Mouse (Mus musculus) MEL (cell line): ENCODE measurements around the gene Rnf215. TPM values are rescaled to one million over a fixed set of nuclear protein-coding genes. Genes with fewer than 3 reads are reported as not detected.

Experiments
- DNase-seq: peaks from one replicate; pipeline ENCODE4 v3.0.0; 2011; ENCODE audit warnings: low read depth, low spot score
- H3K27ac ChIP-seq: 2 replicates; pipeline ENCODE4 v1.5.1; 2012; ENCODE audit warnings: low read depth, mild to moderate bottlenecking, control low read depth, low read length, moderate library complexity; ENCODE audit not compliant: control insufficient read depth
- H3K27me3 ChIP-seq, 2 experiments: fragments of 150-350 bp in 1 of 2; sonication (generic) in 1 of 2; 2 replicates each; pipeline ENCODE4 v1.6.1; 2012; ENCODE audit warnings: low read length in 2 of 2, mild to moderate bottlenecking in 2 of 2, improper control_type of control experiment in 1 of 2, moderate library complexity in 1 of 2; ENCODE audit not compliant: insufficient read depth in 2 of 2, control insufficient read depth in 1 of 2
- H3K36me3 ChIP-seq, 2 experiments: 2 replicates each; pipeline ENCODE4 v1.6.1; 2012 to 2014; ENCODE audit warnings: low read length in 2 of 2, improper control_type of control experiment in 1 of 2, inconsistent platforms in 1 of 2, mild to moderate bottlenecking in 1 of 2; ENCODE audit not compliant: insufficient read depth in 2 of 2, control insufficient read depth in 1 of 2
- H3K4me1 ChIP-seq, 2 experiments: fragments of 150-350 bp in 1 of 2; sonication (generic) in 1 of 2; 2 replicates each; pipeline ENCODE4 v1.6.1; 2012; ENCODE audit warnings: low read length in 2 of 2, improper control_type of control experiment in 1 of 2, mild to moderate bottlenecking in 1 of 2; ENCODE audit not compliant: insufficient read depth in 2 of 2, control insufficient read depth in 1 of 2
- H3K4me3 ChIP-seq, 2 experiments: fragments of 150-350 bp in 1 of 2; sonication (generic) in 1 of 2; 2 replicates each; pipeline ENCODE4 v1.5.1; 2012; ENCODE audit warnings: low read depth in 2 of 2, low read length in 2 of 2, mild to moderate bottlenecking in 2 of 2, moderate library complexity in 2 of 2, control low read depth in 1 of 2, improper control_type of control experiment in 1 of 2; ENCODE audit not compliant: control insufficient read depth in 1 of 2, insufficient read depth in 1 of 2
- H3K79me2 ChIP-seq: 2 replicates; pipeline ENCODE4 v1.6.1; 2012; ENCODE audit warnings: mild to moderate bottlenecking, low read length, moderate library complexity; ENCODE audit not compliant: control insufficient read depth, poor library complexity, insufficient read depth
- H3K9ac ChIP-seq: 2 replicates; pipeline ENCODE4 v1.6.1; 2012; ENCODE audit warnings: low read depth, mild to moderate bottlenecking, control low read depth, low read length, moderate library complexity; ENCODE audit not compliant: control insufficient read depth, poor library complexity, severe bottlenecking
- H3K9me3 ChIP-seq: fragments of 150-350 bp; sonication (generic); replicated peaks from 2 replicates; pipeline ENCODE4 v1.6.1; 2012; ENCODE audit warnings: mild to moderate bottlenecking, low read length, improper control_type of control experiment, moderate library complexity; ENCODE audit not compliant: insufficient read depth
- CHD1 ChIP-seq: IDR thresholded peaks from 2 replicates; pipeline ENCODE4 v1.6.1; 2012; ENCODE audit warnings: low read depth, mild to moderate bottlenecking, inconsistent platforms, low read length, improper control_type of control experiment
- CHD2 ChIP-seq: IDR thresholded peaks from 2 replicates; pipeline ENCODE4 v1.6.1; 2011; ENCODE audit warnings: low read length, improper control_type of control experiment
- E2F4 ChIP-seq: IDR thresholded peaks from 2 replicates; pipeline ENCODE4 v1.6.1; 2011; ENCODE audit warnings: low read depth, low read length, improper control_type of control experiment, borderline replicate concordance
- ELF1 ChIP-seq: IDR thresholded peaks from 2 replicates; pipeline ENCODE4 v1.6.1; 2014; ENCODE audit warnings: low read depth, mild to moderate bottlenecking, inconsistent platforms, low read length, improper control_type of control experiment, moderate library complexity
- EP300 ChIP-seq, 2 experiments: IDR thresholded peaks; 2 replicates each; pipeline ENCODE4 v1.6.1; 2011; ENCODE audit warnings: improper control_type of control experiment in 2 of 2, low read length in 2 of 2, low read depth in 1 of 2, mild to moderate bottlenecking in 1 of 2
- GATA1 ChIP-seq: IDR thresholded peaks from 2 replicates; pipeline ENCODE4 v1.6.1; 2011; ENCODE audit warnings: low read depth, low read length, improper control_type of control experiment
- HCFC1 ChIP-seq: IDR thresholded peaks from 2 replicates; pipeline ENCODE4 v1.6.1; 2012; ENCODE audit warnings: low read depth, mild to moderate bottlenecking, inconsistent platforms, low read length, improper control_type of control experiment, moderate library complexity
- JUND ChIP-seq: IDR thresholded peaks from 2 replicates; pipeline ENCODE4 v1.6.1; 2011; ENCODE audit warnings: low read depth, mild to moderate bottlenecking, improper control_type of control experiment, low read length
- KAT2A ChIP-seq: conservative IDR thresholded peaks from 2 replicates; pipeline ENCODE4 v1.6.1; 2012; ENCODE audit warnings: low read depth, low read length, improper control_type of control experiment, inconsistent platforms
- MAX ChIP-seq: IDR thresholded peaks from 2 replicates; pipeline ENCODE4 v1.6.1; 2011; ENCODE audit warnings: low read length, improper control_type of control experiment
- MEF2A ChIP-seq: IDR thresholded peaks from 2 replicates; pipeline ENCODE4 v1.6.1; 2014; ENCODE audit warnings: low read depth, mild to moderate bottlenecking, inconsistent platforms, low read length, improper control_type of control experiment; ENCODE audit not compliant: poor library complexity, insufficient replicate concordance, severe bottlenecking; ENCODE audit errors: extremely low read depth
- NRF1 ChIP-seq: IDR thresholded peaks from 2 replicates; pipeline ENCODE4 v1.6.1; 2014; ENCODE audit warnings: low read depth, mild to moderate bottlenecking, inconsistent platforms, low read length, improper control_type of control experiment, moderate library complexity; ENCODE audit not compliant: poor library complexity, insufficient read depth, severe bottlenecking
- SIN3A ChIP-seq: IDR thresholded peaks from 2 replicates; pipeline ENCODE4 v1.6.1; 2012; ENCODE audit warnings: low read length, improper control_type of control experiment, inconsistent platforms
- SMC3 ChIP-seq: IDR thresholded peaks from 2 replicates; pipeline ENCODE4 v1.6.1; 2011; ENCODE audit warnings: low read depth, low read length, improper control_type of control experiment
- TBP ChIP-seq: IDR thresholded peaks from 2 replicates; pipeline ENCODE4 v1.8.0; 2011; ENCODE audit warnings: low read depth, low read length, improper control_type of control experiment
- USF2 ChIP-seq, 2 experiments: IDR thresholded peaks; 2 replicates each; pipeline ENCODE4 v1.6.1; 2011 to 2012; ENCODE audit warnings: improper control_type of control experiment in 2 of 2, low read length in 2 of 2, borderline replicate concordance in 1 of 2, inconsistent platforms in 1 of 2, low read depth in 1 of 2, mild to moderate bottlenecking in 1 of 2; ENCODE audit not compliant: insufficient read depth in 1 of 2
- ZKSCAN1 ChIP-seq: IDR thresholded peaks from 2 replicates; pipeline ENCODE4 v1.6.1; 2012; ENCODE audit warnings: low read depth, mild to moderate bottlenecking, inconsistent platforms, low read length, improper control_type of control experiment, moderate library complexity
- ZMIZ1 ChIP-seq: IDR thresholded peaks from 2 replicates; pipeline ENCODE4 v1.6.1; 2012; ENCODE audit warnings: low read depth, mild to moderate bottlenecking, inconsistent platforms, low read length, improper control_type of control experiment, moderate library complexity
- ZNF384 ChIP-seq: IDR thresholded peaks from 2 replicates; pipeline ENCODE4 v1.6.1; 2012; ENCODE audit warnings: low read depth, mild to moderate bottlenecking, inconsistent platforms, low read length, improper control_type of control experiment
- polyA plus RNA-seq, 2 experiments: library from polyadenylated mRNA; stranded (reverse) in 1 of 2; unstranded in 1 of 2; fragments of >175 nt in 1 of 2; fragments of >200 nt in 1 of 2; gene quantifications; 2 replicates each; pipeline versions ENCODE4 v1.2.1 to v1.2.4; 2012; ENCODE audit warnings: low replicate concordance in 2 of 2, low read depth in 1 of 2; ENCODE audit not compliant: insufficient read length in 2 of 2, insufficient read depth in 1 of 2, missing spikeins in 1 of 2
- total RNA-seq: library from RNA; depleted of rRNA; stranded (reverse); fragments of 300-350 nt; gene quantifications from 2 replicates; pipeline ENCODE4 v1.2.3, GENCODE M21; 2012

Gene Rnf215
- total and polyA plus RNA-seq, 3 experiments = 11.3 to 13.2 TPM; not detected in 1

GRCm38 (mm10) chr11:4143281-4144062, 8.5 kb downstream of the Rnf215 start:
- H3K4me1 ChIP-seq = no peaks in the 10 kb centered on the region
- no peaks in the 10 kb centered on the region for H3K36me3 ChIP-seq
- H3K79me2 ChIP-seq = no peaks in the 10 kb centered on the region
- H3K27me3 ChIP-seq = no peaks in the 10 kb centered on the region
- TF ChIP-seq CHD1 (no peak), ZMIZ1 (no peak), SIN3A (no peak), ELF1 (no peak), E2F4 (no peak)
- no peak for DNase-seq
- H3K27ac ChIP-seq = no peak overlapping the region
- no peak overlapping the region for H3K4me3 ChIP-seq
- H3K9me3 ChIP-seq = no peaks in the 10 kb centered on the region
- no peak overlapping the region for H3K9ac ChIP-seq

DNA sequence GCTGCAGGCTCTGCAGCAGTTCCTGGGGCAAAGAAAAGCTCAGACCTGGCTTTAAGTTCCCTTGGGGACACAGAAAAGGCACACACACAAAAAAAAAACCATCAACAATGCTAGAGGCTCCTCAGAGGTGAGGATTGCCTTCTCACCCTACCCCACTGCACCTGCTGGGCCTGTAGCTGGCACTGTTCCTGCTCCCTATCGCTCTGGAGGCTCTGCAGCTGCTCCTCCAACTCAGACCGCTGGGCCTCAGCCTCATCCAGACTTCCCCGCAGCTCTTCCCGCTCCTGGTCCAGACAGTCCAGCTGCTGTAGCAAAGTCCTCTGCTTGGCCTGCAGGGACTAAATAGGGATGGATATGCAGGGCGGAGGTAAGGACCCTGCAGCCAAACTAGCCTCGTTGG, 11.4 kb downstream of the Rnf215 start:
- DNase-seq = no peak
- TF ChIP-seq SMC3 (no peak), CHD2 (no peak), SIN3A (no peak), MEF2A (no peak), ZNF384 (no peak), JUND (no peak), HCFC1 (no peak), TBP (no peak), USF2 (IDR thresholded peaks at IDR 0.05; ENCODE audit: borderline replicate concordance in 1 of 2, insufficient read depth in 1 of 2, low read depth in 1 of 2, low read length in 2 of 2) (no peak), ZMIZ1 (no peak), NRF1 (no peak), KAT2A (no peak), E2F4 (no peak), ZKSCAN1 (no peak), MAX (no peak), EP300 (IDR thresholded peaks at IDR 0.05; ENCODE audit: low read depth in 1 of 2, low read length in 2 of 2) (no peak), GATA1 (no peak)
- Histone ChIP-seq H3K9ac (no peak overlapping the region), H3K4me3 (no peak overlapping the region), H3K27ac (no peak overlapping the region), H3K27me3 (no peaks in the 10 kb centered on the region), H3K36me3 (no peaks in the 10 kb centered on the region), H3K79me2 (no peaks in the 10 kb centered on the region), H3K9me3 (no peaks in the 10 kb centered on the region), H3K4me1 (no peaks in the 10 kb centered on the region)
